Mouse (Mus musculus) thymus, adult 2 months (tissue): ENCODE measurements around the gene Mrln.

Experiments
- CTCF ChIP-seq: fragments of 200-500 bp; IDR thresholded peaks from 2 replicates; pipeline ENCODE4 v1.5.1; 2012; ENCODE audit warnings: mild to moderate bottlenecking, control low read depth, low read length, moderate library complexity, borderline replicate concordance; ENCODE audit not compliant: control insufficient read depth, poor library complexity, insufficient read depth; ENCODE audit errors: extremely low read depth
- POLR2A ChIP-seq: fragments of 200-500 bp; IDR thresholded peaks from 2 replicates; pipeline ENCODE4 v1.6.1; 2012; ENCODE audit warnings: mild to moderate bottlenecking, low read length, control low read depth, moderate library complexity; ENCODE audit not compliant: control insufficient read depth, poor library complexity, insufficient read depth; ENCODE audit errors: extremely low read depth

DNA sequence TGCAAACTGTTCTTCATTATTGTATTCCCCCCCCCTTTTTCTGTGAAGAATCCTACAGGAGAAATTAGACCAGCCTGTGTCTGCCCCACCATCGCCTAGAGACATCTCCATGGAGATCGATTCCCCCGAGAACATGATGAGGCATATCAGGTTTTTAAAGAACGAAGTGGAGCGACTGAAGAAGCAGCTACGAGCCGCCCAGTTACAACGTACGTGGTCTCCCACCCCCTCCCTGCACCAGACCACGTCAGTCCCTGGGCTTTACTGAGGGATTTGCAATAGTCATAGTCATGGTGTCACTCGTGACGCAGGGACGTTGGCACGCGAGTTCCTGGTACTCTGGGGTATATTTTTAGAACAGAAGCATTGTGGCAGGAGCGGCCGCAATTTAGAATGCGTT lies 35.4 kb upstream of the Mrln start:
- TF ChIP-seq CTCF: no peak
- TF ChIP-seq POLR2A: no peak
